Mouse (Mus musculus): ENCODE results near the gene BC035044.
"Not testable (repeated sequence)": the region's sequence is repeated elsewhere in the genome, so short reads cannot be mapped to it uniquely, and the experiment has no call there.

The BC035044 gene

DNA sequence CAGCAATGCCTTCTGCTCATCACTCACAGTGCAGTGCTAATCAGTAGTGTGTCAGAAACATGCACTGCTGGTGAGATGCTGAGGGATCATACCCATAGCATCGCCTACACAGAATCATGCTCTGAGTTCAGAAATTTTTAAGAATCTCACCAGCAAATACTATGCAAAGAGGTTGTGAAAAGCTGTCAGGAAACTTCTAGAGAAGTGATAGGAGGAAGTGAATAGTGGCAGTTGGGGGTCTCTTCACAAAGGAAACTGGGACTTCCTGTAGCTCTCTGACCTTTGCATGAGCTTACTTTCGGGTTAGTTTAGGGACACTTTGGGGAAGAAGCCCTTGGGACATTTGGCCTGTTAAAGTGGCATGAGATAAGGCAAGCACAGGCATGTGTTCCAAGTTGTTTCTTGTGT, at the start of gene BC035044:
Gene BC035044, minus strand, starts transcription at position 179 of the 408 bp plus-strand sequence.
- DNase-seq: no peak

DNA sequence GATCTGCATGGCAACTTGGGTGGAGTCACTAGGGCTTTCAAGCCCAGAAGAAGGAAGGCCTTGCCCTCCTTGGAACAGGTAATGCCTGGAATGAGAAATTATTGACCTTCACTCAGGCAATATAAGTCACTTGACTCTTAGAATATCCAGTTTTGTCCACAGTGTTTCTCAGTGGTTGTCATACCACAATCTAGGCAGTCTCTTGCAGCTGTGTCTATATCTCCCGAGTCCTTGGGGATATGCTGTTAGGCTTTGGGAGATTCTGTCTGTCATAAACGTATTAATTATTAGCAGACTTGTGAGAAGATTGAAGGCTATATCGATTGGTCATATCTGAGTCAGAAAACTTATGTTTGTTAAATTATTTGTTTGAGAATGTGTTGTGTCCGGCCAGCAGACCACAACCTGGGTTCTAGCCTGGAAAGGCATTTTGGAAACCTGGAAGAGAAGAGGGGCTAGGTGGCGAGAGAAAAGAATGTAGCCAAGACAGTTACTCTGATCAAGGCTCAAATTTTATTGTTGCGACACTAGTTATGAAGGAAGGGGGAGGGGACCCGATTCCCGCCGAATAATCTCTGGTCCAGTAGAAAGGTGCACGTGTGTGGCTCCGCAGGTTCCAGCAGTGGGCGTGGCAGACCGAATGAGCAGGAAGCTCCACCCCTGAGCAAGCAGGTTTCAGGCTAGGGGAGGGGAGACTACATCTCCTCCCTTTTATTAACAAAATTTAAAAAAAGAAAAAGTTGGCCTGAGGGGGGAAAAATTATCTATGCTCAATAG, 45.2 kb upstream of the BC035044 start:
- not testable (repeated sequence) for DNase-seq

DNA sequence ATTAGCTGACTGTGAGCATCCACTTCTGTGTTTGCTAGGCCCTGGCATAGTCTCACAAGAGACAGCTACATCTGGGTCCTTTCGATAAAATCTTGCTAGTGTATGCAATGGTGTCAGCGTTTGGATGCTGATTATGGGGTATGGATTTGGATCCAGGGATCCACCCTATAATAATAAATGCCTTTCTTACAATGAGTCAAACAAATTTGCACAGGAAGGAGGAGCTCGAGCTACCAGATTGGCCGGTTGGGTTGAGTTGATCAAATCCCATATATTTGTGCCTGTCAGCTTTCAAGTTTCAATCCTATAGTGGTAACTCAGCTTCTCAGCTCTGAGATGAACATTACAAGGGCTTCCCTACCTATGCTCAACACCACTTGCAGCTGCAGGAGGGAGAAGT, 43.2 kb upstream of the BC035044 start, which contains the start of gene Clec2g:
Gene Clec2g, plus strand, starts transcription at position 301 of the 400 bp plus-strand sequence.
- not testable (repeated sequence) for DNase-seq

DNA sequence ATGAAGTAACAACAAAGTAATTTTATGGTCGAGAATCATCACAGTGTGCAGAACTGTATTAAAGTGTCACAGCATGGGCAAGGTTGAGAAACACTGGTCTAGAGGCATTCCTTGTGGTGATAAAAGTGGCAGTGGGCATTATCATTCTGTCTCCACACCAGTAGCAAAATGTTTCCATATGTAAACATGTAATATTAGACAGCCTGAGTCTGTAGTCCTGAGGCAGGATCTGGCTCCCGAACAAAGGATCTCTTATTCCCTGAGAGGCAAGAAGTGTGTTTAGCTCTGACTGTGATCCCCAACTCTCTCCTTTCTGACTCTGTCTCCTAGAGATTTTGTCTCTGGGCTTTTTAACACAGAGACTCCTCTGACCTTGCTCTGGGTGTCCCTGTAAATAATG, 42.1 kb upstream of the BC035044 start:
- no peak for DNase-seq

- DNase-seq: no peak
These were observed 26.4 kb upstream of the BC035044 start for GRCm38 (mm10) chr6:128917322-128917721.

GRCm38 (mm10) chr6:128913598-128914254, 22.8 kb upstream of the BC035044 start:
- DNase-seq: no peak

DNA sequence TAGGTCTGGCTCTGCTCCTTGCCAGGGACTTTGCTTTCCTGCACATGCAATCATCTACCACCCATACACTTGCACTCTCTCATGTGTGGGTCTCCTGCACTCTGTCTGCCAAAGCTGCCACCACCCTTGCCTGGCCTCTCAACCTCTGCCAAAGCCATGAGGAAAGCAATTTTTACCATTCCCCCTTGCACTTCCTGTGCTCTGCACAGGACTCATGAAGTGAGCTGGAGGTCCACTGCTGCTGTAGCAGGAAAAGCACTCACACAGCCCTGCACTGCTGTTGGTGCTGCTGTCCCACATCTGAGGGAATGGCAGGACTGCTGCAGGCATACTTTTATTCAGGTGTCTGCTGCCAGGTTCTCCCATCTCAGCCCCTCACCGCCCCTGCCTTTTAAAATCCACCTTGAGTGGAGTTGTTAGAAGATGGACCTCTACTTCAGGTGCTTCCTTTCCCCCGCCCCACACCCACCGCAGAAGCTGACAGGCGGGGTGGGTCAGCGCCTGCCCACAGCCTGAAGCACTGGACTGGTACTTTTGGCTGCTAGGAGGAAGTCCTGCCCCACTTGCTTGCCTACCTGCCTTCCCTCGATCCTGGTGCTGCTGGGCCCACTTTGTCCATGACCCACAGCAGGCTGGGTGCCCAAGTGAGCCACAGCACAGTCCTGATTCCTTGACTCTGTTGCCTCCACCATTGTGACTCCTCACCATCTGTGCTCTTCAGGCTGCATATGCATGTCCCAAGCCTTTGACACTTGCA, 10.0 kb upstream of the BC035044 start:
- DNase-seq: not testable (repeated sequence)

- DNase-seq: no peak
These were observed 9.1 kb upstream of the BC035044 start for GRCm38 (mm10) chr6:128900044-128900443.

GRCm38 (mm10) chr6:128895404-128896001, 4.6 kb upstream of the BC035044 start:
- DNase-seq: no peak

DNA sequence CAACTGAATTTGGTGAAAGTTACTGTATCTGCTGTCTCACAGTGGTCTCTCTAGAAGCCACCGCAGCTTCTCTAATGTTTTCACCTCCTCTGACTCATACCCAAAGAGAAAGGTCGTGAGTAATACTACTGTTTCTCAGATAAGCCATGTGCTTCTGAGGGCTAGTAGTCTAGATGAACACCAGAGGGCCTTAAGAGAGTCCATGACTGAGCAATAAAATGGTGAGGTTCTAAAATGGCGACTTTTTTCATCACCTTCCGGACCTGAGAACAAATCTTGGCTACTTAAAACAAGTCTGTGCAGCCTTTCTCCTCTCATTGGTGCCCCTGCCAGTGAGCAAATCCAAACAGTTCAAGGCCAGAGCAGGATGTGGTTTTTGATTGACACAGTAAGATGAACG, 2.1 kb downstream of the BC035044 start:
- DNase-seq: no peak

- peak; percentile 51 for DNase-seq
These were observed 3.7 kb downstream of the BC035044 start, which contains the start of gene Clec2i for GRCm38 (mm10) chr6:128887091-128887790. Gene Clec2i, plus strand, starts transcription at chr6:128887588.

GRCm38 (mm10) chr6:128871910-128872610, 18.9 kb downstream of the BC035044 start:
- DNase-seq: no peak

- DNase-seq: no peak
These were observed 22.1 kb downstream of the BC035044 start for GRCm38 (mm10) chr6:128868861-128869260.

DNA sequence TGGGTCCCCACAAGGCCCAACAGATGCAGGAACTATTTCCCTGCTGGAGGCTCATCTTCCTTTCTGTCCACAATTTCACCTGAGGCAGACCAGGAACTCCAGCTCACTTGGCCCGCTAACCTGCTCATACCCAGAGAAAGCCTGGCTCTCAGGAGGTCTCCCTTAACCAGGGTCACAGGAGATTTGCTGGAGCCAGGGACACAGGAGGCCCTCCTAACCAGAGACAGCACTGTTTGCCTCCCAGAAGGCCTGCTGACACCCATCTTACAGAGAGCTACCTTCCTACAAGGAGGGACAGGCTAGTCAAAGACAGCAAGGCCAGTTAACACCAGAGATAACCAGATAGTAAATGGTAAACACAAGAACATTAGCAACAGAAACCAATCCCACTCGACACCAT, 33.0 kb downstream of the BC035044 start:
- no peak for DNase-seq

- peak; percentile 17 for DNase-seq
These were observed 34.7 kb downstream of the BC035044 start for GRCm38 (mm10) chr6:128856250-128856649.

- no peak for DNase-seq
These were observed 35.4 kb downstream of the BC035044 start for GRCm38 (mm10) chr6:128855477-128855876.

GRCm38 (mm10) chr6:128854895-128855294, 36.0 kb downstream of the BC035044 start:
- DNase-seq: no peak

- peak; percentile 48 for DNase-seq
These were observed 36.7 kb downstream of the BC035044 start for GRCm38 (mm10) chr6:128854024-128854820.

GRCm38 (mm10) chr6:128852766-128853165, 38.2 kb downstream of the BC035044 start:
- DNase-seq: no peak

DNA sequence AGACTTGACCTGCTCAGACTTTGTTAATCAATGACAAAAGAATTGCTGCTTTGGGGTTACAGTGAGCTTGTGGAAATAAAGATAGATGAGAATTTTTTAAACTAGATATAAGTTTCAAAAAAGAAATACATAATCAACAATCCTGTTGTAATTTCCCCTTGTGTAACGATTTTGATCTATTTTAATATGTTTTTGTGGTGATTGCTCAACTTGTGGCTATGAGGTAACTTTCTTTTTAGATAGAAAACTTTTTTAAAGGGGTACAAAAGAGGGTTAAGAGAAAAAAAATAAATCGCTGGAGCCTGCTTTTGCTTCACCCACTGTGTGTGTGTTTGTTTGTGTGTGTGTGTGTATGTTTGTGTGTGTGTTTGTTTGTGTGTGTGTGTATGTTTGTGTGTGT, 39.8 kb downstream of the BC035044 start:
- no peak for DNase-seq

GRCm38 (mm10) chr6:128850671-128851070, 40.3 kb downstream of the BC035044 start:
- DNase-seq: no peak

All from right cerebral cortex, adult 18-20 months (tissue).